Mouse (Mus musculus) cerebellum, postnatal 4 days (tissue): Measurements from ENCODE around the gene Zfp36.

Experiments
- DNase-seq, 2 experiments: peaks; one replicate each; pipeline ENCODE4 v3.0.0; 2022; ENCODE audit warnings: low spot score in 2 of 2, mixed read lengths in 1 of 2

The Zfp36 gene

GRCm38 (mm10) chr7:28384162-28384561 is 4.1 kb upstream of the Zfp36 start:
- no peak for DNase-seq

DNA sequence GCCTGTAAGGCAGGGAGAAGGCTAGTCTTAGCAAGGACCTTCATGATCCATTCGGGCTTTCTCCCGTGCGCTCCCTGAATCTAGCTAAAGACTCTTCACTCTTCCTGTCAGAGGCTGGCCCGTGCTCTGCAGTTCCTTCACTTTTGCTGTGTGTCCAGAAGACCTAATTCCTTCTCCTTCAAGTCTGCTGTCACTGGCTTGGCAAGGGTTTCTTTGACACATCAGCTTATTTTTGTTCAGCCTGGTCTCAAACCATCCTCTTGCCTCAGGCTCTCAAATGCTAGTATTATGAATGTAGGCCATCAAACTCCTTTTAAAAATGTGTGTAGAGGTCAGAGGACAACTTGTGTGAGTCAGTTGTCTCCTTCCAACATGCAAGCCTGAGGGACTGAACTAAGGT is 3.6 kb upstream of the Zfp36 start:
- DNase-seq, result no peak

DNA sequence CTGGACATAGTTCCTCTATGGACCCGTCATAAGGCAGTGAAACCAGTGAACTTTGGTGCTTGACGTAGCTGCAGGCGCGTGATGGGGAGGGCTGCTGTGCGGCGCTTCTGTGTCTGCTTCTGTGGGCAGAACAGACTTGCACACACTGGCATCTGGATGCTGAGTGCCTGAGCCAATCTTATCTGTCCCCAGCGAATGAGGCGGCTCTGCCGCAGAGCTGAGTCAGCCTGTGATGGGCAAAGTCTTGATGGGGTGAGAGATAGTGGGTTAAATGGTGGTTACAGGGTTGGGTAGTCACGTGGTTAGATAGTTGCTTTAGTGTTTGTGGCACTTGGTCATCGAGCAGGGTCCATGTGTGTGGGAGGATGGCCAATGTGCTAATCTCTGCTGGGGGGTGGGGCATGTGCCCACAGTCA is 2.9 kb upstream of the Zfp36 start:
- no peak for DNase-seq

GRCm38 (mm10) chr7:28382347-28382951 is 2.4 kb upstream of the Zfp36 start:
- no peak for DNase-seq

DNA sequence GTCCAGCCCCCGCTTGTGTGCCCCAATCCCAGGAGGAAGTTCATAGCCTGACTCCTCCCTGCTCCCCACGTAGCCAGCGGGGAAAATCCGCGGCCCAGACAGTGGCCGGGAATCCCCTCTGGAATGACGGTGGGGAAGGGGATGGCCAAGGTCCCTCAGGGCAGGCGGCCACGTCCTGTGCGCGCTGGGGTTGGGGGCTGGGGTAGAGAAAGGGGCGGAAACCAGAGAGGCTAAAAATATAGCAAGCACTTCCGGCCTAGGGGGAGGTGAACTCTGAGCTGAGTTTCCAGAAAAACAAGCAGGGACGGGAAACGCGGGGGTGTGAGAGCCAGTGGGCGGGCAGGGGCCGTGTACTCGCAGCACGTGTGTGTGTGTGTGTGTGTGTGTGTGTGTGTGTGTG is 1.9 kb upstream of the Zfp36 start:
- DNase-seq, result no peak

GRCm38 (mm10) chr7:28381017-28381790 is 1.2 kb upstream of the Zfp36 start:
- no peak for DNase-seq

DNA sequence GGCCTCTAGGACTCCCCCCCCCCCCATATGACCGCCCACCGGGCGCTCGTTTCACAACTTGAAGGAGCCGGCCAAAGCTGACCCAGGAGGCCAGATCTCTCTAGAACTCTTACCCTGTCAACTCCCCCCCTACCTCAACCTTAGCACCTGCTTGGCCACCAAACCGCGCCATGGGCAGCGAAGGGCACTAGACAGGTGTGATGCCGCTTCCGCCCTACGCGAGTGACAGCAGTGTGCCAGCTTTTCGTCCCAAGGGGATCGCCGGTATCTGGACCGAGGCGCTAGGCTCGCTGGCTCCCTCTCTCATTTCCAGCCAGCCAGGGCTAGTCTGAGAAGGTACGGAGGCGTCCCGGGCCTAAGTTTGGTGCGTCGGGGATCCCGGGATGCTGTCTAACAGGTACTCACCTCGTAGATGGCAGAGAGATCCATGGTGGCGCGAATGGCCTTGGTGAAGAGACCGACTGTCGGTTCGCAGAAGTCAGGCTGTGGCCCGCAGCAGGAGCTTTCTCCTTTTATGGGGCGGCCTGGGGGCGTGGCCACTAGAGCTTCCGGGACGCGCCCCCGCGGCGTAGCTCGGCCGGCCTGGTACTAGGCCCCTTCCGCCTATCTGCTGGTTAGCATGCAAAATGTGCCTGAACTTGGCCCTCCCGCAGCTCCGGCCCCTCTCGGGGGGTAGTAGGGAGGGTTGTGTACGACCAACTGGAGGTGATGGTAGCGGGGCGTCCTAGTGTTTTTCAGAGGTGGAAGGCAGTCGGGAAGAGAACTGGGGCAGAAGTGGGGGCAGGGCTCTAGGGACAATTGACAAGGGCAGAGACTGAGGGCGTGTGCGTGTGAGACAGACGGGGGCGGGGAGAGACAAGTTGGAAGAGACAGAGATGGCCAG is 1.0 kb downstream of the Zfp36 start:
- peak; percentile 59 to 68 for DNase-seq

DNA sequence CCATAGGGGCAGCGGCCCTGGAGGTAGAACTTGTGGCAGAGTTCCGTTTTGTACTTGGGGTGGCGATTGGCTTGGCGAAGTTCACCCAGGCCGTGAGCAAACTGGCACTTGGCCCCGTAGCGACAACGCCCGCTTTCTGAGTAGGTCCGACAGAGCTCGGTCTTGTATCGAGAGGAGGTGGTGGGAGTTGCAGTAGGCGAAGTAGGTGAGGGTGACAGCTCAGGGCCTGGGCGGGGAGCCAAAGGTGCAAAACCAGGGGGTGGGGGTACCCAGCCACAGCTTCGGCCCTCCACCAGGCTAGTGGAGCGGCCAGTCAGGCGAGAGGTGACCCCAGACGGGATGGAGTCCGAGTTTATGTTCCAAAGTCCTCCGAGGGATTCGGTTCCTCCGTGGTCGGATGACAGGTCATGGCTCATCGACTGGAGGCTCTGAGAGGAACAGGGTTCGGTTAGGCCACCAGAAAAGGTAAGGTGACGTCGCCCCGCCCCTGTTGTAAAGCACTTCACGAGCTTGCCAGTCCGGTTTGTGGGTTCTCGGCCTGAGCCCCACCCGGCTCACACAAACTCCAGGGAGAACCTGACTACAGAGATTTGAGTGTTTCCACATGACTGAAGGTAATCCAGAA is 1.9 kb downstream of the Zfp36 start:
- DNase-seq, result no peak

- DNase-seq, result no peak
These were observed 2.6 kb downstream of the Zfp36 start for GRCm38 (mm10) chr7:28377190-28378065.

- no peak for DNase-seq
These were observed 3.9 kb downstream of the Zfp36 start for GRCm38 (mm10) chr7:28376011-28376771.

- DNase-seq, result peak; percentile 55 to 73
These were observed 4.7 kb downstream of the Zfp36 start for GRCm38 (mm10) chr7:28375176-28375921.

- DNase-seq, result no peak
These were observed 5.4 kb downstream of the Zfp36 start for GRCm38 (mm10) chr7:28374647-28375046.

- no peak for DNase-seq
These were observed 6.1 kb downstream of the Zfp36 start for GRCm38 (mm10) chr7:28373891-28374495.

DNA sequence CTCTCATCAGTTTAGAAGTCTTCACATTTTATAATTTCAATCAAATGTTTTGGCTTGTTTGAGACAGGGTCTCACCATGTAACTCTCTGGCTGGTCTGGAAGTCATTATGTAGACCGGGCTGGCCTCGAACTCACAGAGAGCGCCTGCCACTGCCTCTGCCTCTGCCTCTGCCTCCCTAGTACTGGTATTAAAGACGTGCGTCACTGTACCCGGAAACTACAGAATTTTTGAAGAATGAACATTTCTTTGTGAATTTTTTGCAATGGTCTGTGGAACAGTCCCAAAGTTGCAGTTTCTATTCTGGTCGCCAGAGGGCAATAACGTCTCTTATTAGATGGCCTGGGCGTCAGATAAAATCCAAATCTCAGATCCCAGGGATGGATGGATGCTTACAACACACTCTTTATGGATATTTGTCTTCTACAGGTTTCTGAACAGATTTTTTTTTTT is 6.9 kb downstream of the Zfp36 start:
- peak in 1 of 2 experiments; percentile 74 for DNase-seq

DNA sequence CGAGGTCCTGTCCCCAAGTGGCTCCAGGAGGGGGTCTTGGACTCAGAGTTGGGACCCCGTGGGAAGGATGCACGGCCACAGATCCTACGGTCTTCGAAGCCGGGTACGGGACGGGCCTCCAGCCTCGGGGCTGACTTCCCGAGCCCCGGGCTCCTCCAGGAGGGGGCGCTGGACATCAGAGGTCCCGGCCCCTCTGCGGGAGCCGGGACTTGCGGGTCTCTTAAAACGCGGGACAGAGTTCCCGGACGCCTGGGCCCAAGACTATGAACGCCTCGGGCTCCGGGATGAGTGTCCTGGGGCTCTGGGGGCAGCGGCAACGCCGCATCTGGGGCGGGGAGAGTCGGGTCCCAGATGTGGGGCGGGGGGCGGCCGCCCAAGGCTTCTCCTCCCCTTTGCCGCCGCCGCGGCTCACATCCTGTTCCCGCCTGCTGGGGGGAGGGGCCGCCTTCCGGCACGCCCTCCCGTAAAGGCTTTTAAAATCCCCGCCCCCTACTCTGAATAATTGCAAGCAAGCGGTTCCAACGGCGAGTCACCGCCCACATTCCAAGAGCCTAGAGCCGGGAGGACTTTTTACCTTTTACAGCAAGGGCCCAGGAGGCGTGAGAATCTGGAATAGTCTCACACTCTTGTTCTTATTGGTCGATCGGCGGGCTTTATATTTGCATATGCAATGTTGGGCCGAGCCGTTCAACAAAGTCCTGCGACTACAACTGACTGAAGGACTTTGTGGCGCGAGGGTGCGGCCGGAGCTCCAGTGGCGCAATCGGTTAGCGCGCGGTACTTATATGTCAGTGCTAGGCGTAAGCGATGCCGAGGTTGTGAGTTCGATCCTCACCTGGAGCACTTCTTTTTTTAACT is 7.6 kb downstream of the Zfp36 start, which contains the start of gene Plekhg2:
Plekhg2 (minus strand) TSS at position 349 of the 858 bp plus-strand sequence.
- DNase-seq, result peak; percentile 95

DNA sequence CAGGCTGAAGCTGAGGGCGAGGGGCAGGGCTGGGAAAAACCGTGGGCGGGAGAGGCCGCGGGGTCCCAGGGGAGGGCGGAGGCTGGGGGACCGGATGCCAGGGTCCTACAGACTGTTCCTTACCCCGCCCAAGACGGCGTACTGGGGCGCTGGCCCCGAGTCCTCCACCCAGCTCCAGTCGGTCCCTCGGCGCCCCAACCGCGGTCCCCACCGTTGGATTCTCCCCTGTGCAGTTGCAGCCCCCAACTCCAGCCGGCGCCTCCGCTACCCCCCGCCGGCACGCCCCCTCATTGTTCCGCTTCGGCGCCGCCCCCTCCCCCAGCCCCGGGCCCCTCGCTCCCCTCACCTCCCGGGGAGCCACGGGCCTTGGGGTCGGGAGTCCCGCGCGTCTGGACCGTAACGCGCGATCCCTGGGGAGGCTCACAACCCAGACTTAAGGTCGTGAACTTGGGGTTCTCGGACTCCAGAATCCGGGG is 8.5 kb downstream of the Zfp36 start:
- peak in 1 of 2 experiments; percentile 52 for DNase-seq

- DNase-seq, result no peak
These were observed 9.0 kb downstream of the Zfp36 start for GRCm38 (mm10) chr7:28370977-28371513.
